Mouse (Mus musculus): ENCODE results near the gene Slc38a9. TPM values are rescaled to one million over a fixed set of nuclear protein-coding genes. Genes with fewer than 3 reads are reported as not detected.
A peak's percentile ranks its signal among the peaks of the same experiment; 100 is the strongest.

Slc38a9 gene
- total RNA-seq, 2 experiments from 2014 or later = 6.9 to 8.1 TPM

GRCm38 (mm10) chr13:112751454-112752308, 91.1 kb downstream of the Slc38a9 start:
- Histone ChIP-seq H3K4me3 (peak overlapping the region; percentile 64), H3K27ac (peak overlapping the region; percentile 86)
- TF ChIP-seq CTCF (IDR thresholded peaks at IDR 0.05) = no peak
- intact Hi-C loops (cut with DNase I) = loop anchor here (2.0 kb wide), 1 partner anchor 49 kb away; the partner anchor contains the start of gene Plpp1
- DNase-seq = peak; percentile 83

GRCm38 (mm10) chr13:112752309-112752975, 91.9 kb downstream of the Slc38a9 start:
- no peak for TF ChIP-seq CTCF (IDR thresholded peaks at IDR 0.05)
- DNase-seq = no peak

GRCm38 (mm10) chr13:112753522-112753921, 93.0 kb downstream of the Slc38a9 start:
- TF ChIP-seq CTCF (IDR thresholded peaks at IDR 0.05) = no peak
- intact Hi-C loops (cut with DNase I) = no loop called here
- no peak for DNase-seq
- peak overlapping the region; percentile 86 for H3K27ac ChIP-seq
- no peak overlapping the region for H3K4me3 ChIP-seq

More at GRCm38 (mm10) chr13:112752309-112752975, 91.9 kb downstream of the Slc38a9 start:
- peak overlapping the region; percentile 64 for H3K4me3 ChIP-seq
- peak overlapping the region; percentile 86 for H3K27ac ChIP-seq
- intact Hi-C loops (cut with DNase I) = no loop called here

- intact Hi-C loops (cut with DNase I) = no loop called here
- DNase-seq = peak; percentile 65
- peak overlapping the region; percentile 85 for H3K27ac ChIP-seq
- no peak for TF ChIP-seq CTCF (IDR thresholded peaks at IDR 0.05)
- H3K4me3 ChIP-seq = no peak overlapping the region; the same call in 1 of the 2 replicates
Measured at GRCm38 (mm10) chr13:112754871-112755270, 94.3 kb downstream of the Slc38a9 start.

GRCm38 (mm10) chr13:112755507-112756010, 95.0 kb downstream of the Slc38a9 start:
- H3K4me3 ChIP-seq = peak overlapping the region; percentile 57
- TF ChIP-seq CTCF (IDR thresholded peaks at IDR 0.05) = no peak
- intact Hi-C loops (cut with DNase I) = no loop called here
- DNase-seq = peak; percentile 65
- H3K27ac ChIP-seq = peak overlapping the region; percentile 85

- intact Hi-C loops (cut with DNase I) = no loop called here
- no peak overlapping the region for H3K4me3 ChIP-seq
- TF ChIP-seq CTCF (IDR thresholded peaks at IDR 0.05) = no peak
- no peak for DNase-seq
- peak overlapping the region; percentile 85 for H3K27ac ChIP-seq
Measured at GRCm38 (mm10) chr13:112757395-112757794, 96.8 kb downstream of the Slc38a9 start.

- Histone ChIP-seq H3K4me3 (no peak overlapping the region), H3K27ac (peak overlapping the region; percentile 85)
- intact Hi-C loops (cut with DNase I) = no loop called here
- TF ChIP-seq CTCF (IDR thresholded peaks at IDR 0.05) = no peak
- no peak for DNase-seq
Measured at GRCm38 (mm10) chr13:112758546-112759090, 98.1 kb downstream of the Slc38a9 start.

GRCm38 (mm10) chr13:112759364-112759763, 98.8 kb downstream of the Slc38a9 start:
- H3K27ac ChIP-seq = peak overlapping the region; percentile 85
- no peak for DNase-seq
- H3K4me3 ChIP-seq = no peak overlapping the region
- intact Hi-C loops (cut with DNase I) = no loop called here
- no peak for TF ChIP-seq CTCF (IDR thresholded peaks at IDR 0.05)

GRCm38 (mm10) chr13:112759777-112760537, 99.4 kb downstream of the Slc38a9 start:
- peak overlapping the region; percentile 85 for H3K27ac ChIP-seq
- no peak for DNase-seq
- no peak for TF ChIP-seq CTCF (IDR thresholded peaks at IDR 0.05)
- H3K4me3 ChIP-seq = peak overlapping the region; percentile 52
- intact Hi-C loops (cut with DNase I) = no loop called here

GRCm38 (mm10) chr13:112760538-112760881, 100.0 kb downstream of the Slc38a9 start:
- no peak for DNase-seq
- intact Hi-C loops (cut with DNase I) = no loop called here
- Histone ChIP-seq H3K4me3 (peak overlapping the region; percentile 52), H3K27ac (peak overlapping the region; percentile 85)
- no peak for TF ChIP-seq CTCF (IDR thresholded peaks at IDR 0.05)

GRCm38 (mm10) chr13:112761787-112762186, 101.2 kb downstream of the Slc38a9 start:
- no peak for TF ChIP-seq CTCF (IDR thresholded peaks at IDR 0.05)
- Histone ChIP-seq H3K27ac (peak overlapping the region; percentile 91), H3K4me3 (peak overlapping the region; percentile 66)
- intact Hi-C loops (cut with DNase I) = no loop called here
- no peak for DNase-seq

GRCm38 (mm10) chr13:112762548-112762947, 102.0 kb downstream of the Slc38a9 start:
- no peak for DNase-seq
- Histone ChIP-seq H3K4me3 (peak overlapping the region; percentile 66), H3K27ac (peak overlapping the region; percentile 91)
- intact Hi-C loops (cut with DNase I) = no loop called here
- TF ChIP-seq CTCF (IDR thresholded peaks at IDR 0.05) = no peak

All from gastrocnemius, adult 2 months (tissue).